Mouse (Mus musculus): ENCODE results near the gene Cebpz. TPM values are rescaled to one million over a fixed set of nuclear protein-coding genes. Genes with fewer than 3 reads are reported as not detected.

Cebpz gene
- polyA plus RNA-seq (2015; fragmentation: Nextera tagmentation; extraction: Ambion mirVana): 50.5 and 58.2 TPM in 2 replicates

DNA sequence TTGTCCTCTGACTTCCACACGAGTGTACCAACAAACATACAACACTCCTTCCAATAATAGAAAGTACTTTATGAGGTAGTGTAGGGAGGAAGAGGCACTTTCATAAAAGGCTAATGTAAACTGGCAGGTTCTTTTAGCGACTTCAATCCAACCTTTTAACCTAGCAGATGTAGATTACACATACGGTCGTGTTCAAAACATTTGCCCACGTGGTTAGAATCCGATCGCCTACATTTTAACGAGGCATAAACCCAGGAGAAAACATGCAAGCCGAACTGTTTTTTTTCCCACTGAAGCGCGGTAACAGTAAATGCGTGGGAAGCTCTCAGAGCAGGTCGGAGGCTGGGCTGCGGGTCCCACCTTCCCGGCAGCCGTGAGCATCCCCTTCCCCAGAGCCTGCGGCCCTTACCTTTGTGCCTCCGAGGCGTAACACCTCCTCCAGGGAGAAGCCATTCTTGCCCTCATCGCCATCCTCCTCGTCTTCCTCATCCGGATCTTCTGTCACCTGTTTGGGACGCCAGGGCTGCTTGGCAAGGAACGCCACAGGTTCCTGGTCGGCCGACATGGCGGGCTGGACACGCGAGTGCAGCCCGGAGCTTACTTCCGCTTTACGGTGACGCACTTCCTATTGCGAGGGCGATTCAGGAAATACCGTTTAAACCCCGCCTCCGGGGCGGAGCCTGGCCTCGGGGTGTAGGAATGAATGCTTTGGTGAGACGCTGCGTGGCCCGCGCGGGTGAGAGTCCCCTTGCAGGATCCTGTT, at the start of gene Cebpz, which contains the start of gene Ndufaf7:
TSS of gene Cebpz (minus strand) at position 601 of the 763 bp plus-strand sequence.
TSS of gene Ndufaf7 (plus strand) at position 671 of the 763 bp plus-strand sequence.
- Histone ChIP-seq H3K9ac (replicated peaks; ENCODE audit: low read depth, low read length) (peak within 1 kb of the TSS; percentile 84), H3K9me3 (ENCODE audit: control insufficient read depth, low read length) (no peaks in the 10 kb centered on the region), H3K4me2 (ENCODE audit: low read length) (peak within 1 kb of the TSS; percentile 89), H3K27me3 (replicated peaks; ENCODE audit: control insufficient read depth, insufficient read depth, low read length) (no peaks in the 10 kb centered on the region), H3K27ac (ENCODE audit: low read length) (peak within 1 kb of the TSS; percentile 58), H3K4me1 (replicated peaks; ENCODE audit: control insufficient read depth, insufficient read depth, low read length) (peaks cover 26% of the 10 kb centered on the region), H3K4me3 (replicated peaks; ENCODE audit: low read length) (peak within 1 kb of the TSS; percentile 96), H3K36me3 (ENCODE audit: control insufficient read depth, insufficient read depth) (peaks cover 17% of the 10 kb centered on the region)
- peak; percentile 100 for ATAC-seq
- under 1% methylated on average over 45 of the region's 45 CpGs for WGBS

- no peak for ATAC-seq
- H3K27ac ChIP-seq (ENCODE audit: low read length): no peak overlapping the region
- no peaks in the 10 kb centered on the region for H3K4me1 ChIP-seq (replicated peaks; ENCODE audit: control insufficient read depth, insufficient read depth, low read length)
- H3K4me3 ChIP-seq (replicated peaks; ENCODE audit: low read length): no peak overlapping the region
- no peaks in the 10 kb centered on the region for H3K36me3 ChIP-seq (ENCODE audit: control insufficient read depth, insufficient read depth)
- WGBS: 94% methylated on average over 3 of the region's 3 CpGs
- H3K9me3 ChIP-seq (ENCODE audit: control insufficient read depth, low read length): no peaks in the 10 kb centered on the region
- H3K4me2 ChIP-seq (ENCODE audit: low read length): no peak overlapping the region
- H3K27me3 ChIP-seq (replicated peaks; ENCODE audit: control insufficient read depth, insufficient read depth, low read length): no peaks in the 10 kb centered on the region
- H3K9ac ChIP-seq (replicated peaks; ENCODE audit: low read depth, low read length): no peak overlapping the region
Observed at GRCm38 (mm10) chr17:78983736-78984135, 46.9 kb upstream of the Cebpz start.

DNA sequence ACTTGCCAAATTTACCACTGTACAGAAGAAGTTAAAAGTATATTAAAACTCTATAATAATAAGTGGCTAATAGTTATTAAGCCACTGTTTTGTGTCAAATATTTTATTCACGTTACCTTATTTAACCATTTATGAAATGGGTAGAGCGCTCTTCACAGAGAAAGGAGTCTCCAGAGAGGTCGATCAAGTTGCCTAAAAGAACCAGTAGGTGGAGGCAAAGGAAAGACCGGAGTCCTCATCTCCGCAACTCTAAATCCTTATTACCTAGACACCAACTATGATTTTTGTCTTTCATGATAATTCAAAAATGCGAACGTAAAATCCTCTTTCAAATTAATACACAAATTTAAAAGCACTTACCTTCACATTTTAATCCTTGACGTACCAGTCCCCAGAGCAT, 46.3 kb upstream of the Cebpz start:
- H3K9ac ChIP-seq (replicated peaks; ENCODE audit: low read depth, low read length): no peak overlapping the region
- no peaks in the 10 kb centered on the region for H3K4me1 ChIP-seq (replicated peaks; ENCODE audit: control insufficient read depth, insufficient read depth, low read length)
- ATAC-seq: no peak
- 93% methylated on average over 8 of the region's 8 CpGs for WGBS
- no peak overlapping the region for H3K27ac ChIP-seq (ENCODE audit: low read length)
- no peak overlapping the region for H3K4me2 ChIP-seq (ENCODE audit: low read length)
- H3K36me3 ChIP-seq (ENCODE audit: control insufficient read depth, insufficient read depth): no peaks in the 10 kb centered on the region
- H3K4me3 ChIP-seq (replicated peaks; ENCODE audit: low read length): no peak overlapping the region
- no peaks in the 10 kb centered on the region for H3K27me3 ChIP-seq (replicated peaks; ENCODE audit: control insufficient read depth, insufficient read depth, low read length)
- H3K9me3 ChIP-seq (ENCODE audit: control insufficient read depth, low read length): no peaks in the 10 kb centered on the region

DNA sequence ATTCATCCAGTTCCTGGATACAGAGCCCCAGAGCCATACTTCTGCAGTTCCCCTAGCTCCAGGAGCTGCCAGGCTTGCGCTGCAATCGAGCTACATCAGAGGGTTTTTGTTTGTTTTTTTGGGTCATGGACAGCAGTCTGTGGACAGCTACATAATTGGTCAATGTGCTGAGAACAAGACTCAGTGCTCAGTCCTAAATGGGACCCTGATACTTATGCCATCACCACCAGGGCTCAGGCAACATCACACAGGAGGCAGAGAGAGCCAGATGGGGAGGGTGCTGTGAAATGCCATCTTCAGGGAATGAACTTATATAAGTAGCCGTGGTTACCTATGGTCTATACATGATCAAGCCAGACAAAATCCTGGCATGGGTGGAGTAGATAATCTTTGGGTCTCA, 31.6 kb upstream of the Cebpz start:
- Histone ChIP-seq H3K27me3 (replicated peaks; ENCODE audit: control insufficient read depth, insufficient read depth, low read length) (no peaks in the 10 kb centered on the region), H3K9ac (replicated peaks; ENCODE audit: low read depth, low read length) (no peak overlapping the region), H3K4me1 (replicated peaks; ENCODE audit: control insufficient read depth, insufficient read depth, low read length) (no peaks in the 10 kb centered on the region), H3K4me2 (ENCODE audit: low read length) (no peak overlapping the region), H3K9me3 (ENCODE audit: control insufficient read depth, low read length) (no peaks in the 10 kb centered on the region), H3K36me3 (ENCODE audit: control insufficient read depth, insufficient read depth) (peaks cover 3% of the 10 kb centered on the region; the same call in 1 of the 2 replicates), H3K4me3 (replicated peaks; ENCODE audit: low read length) (no peak overlapping the region), H3K27ac (ENCODE audit: low read length) (no peak overlapping the region)
- WGBS: 83% methylated on average over 3 of the region's 3 CpGs
- no peak for ATAC-seq

- Histone ChIP-seq H3K4me1 (replicated peaks; ENCODE audit: control insufficient read depth, insufficient read depth, low read length) (no peaks in the 10 kb centered on the region), H3K4me3 (replicated peaks; ENCODE audit: low read length) (no peak overlapping the region), H3K9ac (replicated peaks; ENCODE audit: low read depth, low read length) (no peak overlapping the region), H3K36me3 (ENCODE audit: control insufficient read depth, insufficient read depth) (peaks cover 5% of the 10 kb centered on the region; the same call in 1 of the 2 replicates), H3K27ac (ENCODE audit: low read length) (no peak overlapping the region), H3K9me3 (ENCODE audit: control insufficient read depth, low read length) (no peaks in the 10 kb centered on the region), H3K27me3 (replicated peaks; ENCODE audit: control insufficient read depth, insufficient read depth, low read length) (no peaks in the 10 kb centered on the region), H3K4me2 (ENCODE audit: low read length) (no peak overlapping the region)
- WGBS: 92% methylated on average over 11 of the region's 11 CpGs
- no peak for ATAC-seq
Observed at GRCm38 (mm10) chr17:78966092-78966883, 29.4 kb upstream of the Cebpz start.

GRCm38 (mm10) chr17:78964387-78964786, 27.5 kb upstream of the Cebpz start:
- Histone ChIP-seq H3K4me3 (replicated peaks; ENCODE audit: low read length) (no peak overlapping the region), H3K4me2 (ENCODE audit: low read length) (no peak overlapping the region), H3K36me3 (ENCODE audit: control insufficient read depth, insufficient read depth) (peaks cover 11% of the 10 kb centered on the region; the same call in 1 of the 2 replicates), H3K9me3 (ENCODE audit: control insufficient read depth, low read length) (no peaks in the 10 kb centered on the region), H3K27ac (ENCODE audit: low read length) (no peak overlapping the region), H3K9ac (replicated peaks; ENCODE audit: low read depth, low read length) (no peak overlapping the region), H3K27me3 (replicated peaks; ENCODE audit: control insufficient read depth, insufficient read depth, low read length) (no peaks in the 10 kb centered on the region), H3K4me1 (replicated peaks; ENCODE audit: control insufficient read depth, insufficient read depth, low read length) (no peaks in the 10 kb centered on the region)
- ATAC-seq: peak; percentile 79
- WGBS: 46% methylated on average over 1 of the region's 1 CpGs

DNA sequence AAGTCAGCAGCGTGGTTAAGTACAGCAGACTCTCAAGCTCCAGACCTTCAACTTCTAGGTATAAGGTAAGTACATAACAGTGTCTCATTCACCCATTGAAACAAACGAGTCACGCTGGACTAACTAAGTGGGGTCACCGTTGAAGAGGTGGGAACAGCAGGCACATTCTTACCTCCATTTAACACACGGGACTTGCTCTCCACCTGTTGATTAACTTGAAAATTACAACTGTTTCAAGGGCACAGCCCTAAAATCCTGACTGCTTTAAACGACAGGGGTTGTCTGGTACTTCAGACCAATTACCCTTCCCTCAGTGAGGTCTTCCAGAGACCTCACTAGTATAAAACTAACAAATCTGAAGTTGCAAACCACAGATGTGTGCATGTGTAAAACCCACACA, 22.6 kb upstream of the Cebpz start:
- H3K27me3 ChIP-seq (replicated peaks; ENCODE audit: control insufficient read depth, insufficient read depth, low read length): no peaks in the 10 kb centered on the region
- peaks cover 19% of the 10 kb centered on the region for H3K36me3 ChIP-seq (ENCODE audit: control insufficient read depth, insufficient read depth)
- no peaks in the 10 kb centered on the region for H3K4me1 ChIP-seq (replicated peaks; ENCODE audit: control insufficient read depth, insufficient read depth, low read length)
- H3K9me3 ChIP-seq (ENCODE audit: control insufficient read depth, low read length): no peaks in the 10 kb centered on the region
- WGBS: 81% methylated on average over 6 of the region's 6 CpGs
- H3K4me3 ChIP-seq (replicated peaks; ENCODE audit: low read length): no peak overlapping the region
- H3K9ac ChIP-seq (replicated peaks; ENCODE audit: low read depth, low read length): no peak overlapping the region
- H3K4me2 ChIP-seq (ENCODE audit: low read length): no peak overlapping the region
- no peak for ATAC-seq
- H3K27ac ChIP-seq (ENCODE audit: low read length): no peak overlapping the region

GRCm38 (mm10) chr17:78953240-78953639, 16.4 kb upstream of the Cebpz start:
- H3K4me1 ChIP-seq (replicated peaks; ENCODE audit: control insufficient read depth, insufficient read depth, low read length): no peaks in the 10 kb centered on the region
- no peak overlapping the region for H3K27ac ChIP-seq (ENCODE audit: low read length)
- peaks cover 32% of the 10 kb centered on the region for H3K36me3 ChIP-seq (ENCODE audit: control insufficient read depth, insufficient read depth)
- H3K9me3 ChIP-seq (ENCODE audit: control insufficient read depth, low read length): no peaks in the 10 kb centered on the region
- no peak for ATAC-seq
- no peaks in the 10 kb centered on the region for H3K27me3 ChIP-seq (replicated peaks; ENCODE audit: control insufficient read depth, insufficient read depth, low read length)
- no peak overlapping the region for H3K4me3 ChIP-seq (replicated peaks; ENCODE audit: low read length)
- no peak overlapping the region for H3K4me2 ChIP-seq (ENCODE audit: low read length)
- 89% methylated on average over 8 of the region's 8 CpGs for WGBS
- H3K9ac ChIP-seq (replicated peaks; ENCODE audit: low read depth, low read length): no peak overlapping the region

DNA sequence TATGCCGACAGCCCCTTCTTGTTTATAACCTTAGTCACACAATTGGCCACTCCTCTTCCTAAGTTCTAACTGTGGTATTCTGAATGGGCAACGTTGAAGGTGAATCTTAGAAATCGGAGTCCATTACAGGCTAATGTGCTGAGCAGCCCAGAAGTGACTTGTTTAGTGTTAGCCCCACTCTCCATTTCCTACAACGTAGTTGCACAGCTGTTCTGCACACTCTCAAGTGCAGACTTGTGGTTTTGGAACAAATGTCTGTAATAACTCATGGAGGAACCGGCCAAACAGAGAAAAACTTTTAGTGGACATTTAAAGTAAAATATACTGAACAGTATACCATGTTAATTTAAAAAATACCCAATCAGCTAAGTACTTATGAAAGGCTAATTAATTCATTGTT, 15.2 kb upstream of the Cebpz start:
- ATAC-seq: no peak
- WGBS: 94% methylated on average over 5 of the region's 5 CpGs
- H3K27ac ChIP-seq (ENCODE audit: low read length): no peak overlapping the region
- no peaks in the 10 kb centered on the region for H3K4me1 ChIP-seq (replicated peaks; ENCODE audit: control insufficient read depth, insufficient read depth, low read length)
- no peak overlapping the region for H3K4me2 ChIP-seq (ENCODE audit: low read length)
- H3K9ac ChIP-seq (replicated peaks; ENCODE audit: low read depth, low read length): no peak overlapping the region
- no peaks in the 10 kb centered on the region for H3K9me3 ChIP-seq (ENCODE audit: control insufficient read depth, low read length)
- no peaks in the 10 kb centered on the region for H3K27me3 ChIP-seq (replicated peaks; ENCODE audit: control insufficient read depth, insufficient read depth, low read length)
- H3K4me3 ChIP-seq (replicated peaks; ENCODE audit: low read length): no peak overlapping the region
- H3K36me3 ChIP-seq (ENCODE audit: control insufficient read depth, insufficient read depth): peaks cover 32% of the 10 kb centered on the region
